Mouse (Mus musculus) hindbrain, embryonic 13.5 days (tissue): ENCODE data around the gene Igf2bp3. TPM values are rescaled to one million over a fixed set of nuclear protein-coding genes. Genes with fewer than 3 reads are reported as not detected.
A peak's percentile ranks its signal among the peaks of the same experiment; 100 is the strongest.
"Not testable (repeated sequence)": the region's sequence is repeated elsewhere in the genome, so short reads cannot be mapped to it uniquely, and the experiment has no call there.

ENCODE experiments used
- ATAC-seq: fragments of 200-750 bp; cut with Nextera tagmentation; 2 replicates; pipeline ENCODE4 v1.8.0; 2017; ENCODE audit warnings: moderate TSS enrichment; ENCODE audit not compliant: low FRiP score
- H3K27ac ChIP-seq: fragments of 300-500 bp; sonication (generic); 2 replicates; pipeline ENCODE4 v1.5.1; 2015; ENCODE audit warnings: inconsistent platforms, mild to moderate bottlenecking, moderate library complexity
- H3K27me3 ChIP-seq: fragments of 300-500 bp; sonication (generic); 2 replicates; pipeline ENCODE4 v1.6.1; 2015; ENCODE audit warnings: mild to moderate bottlenecking, inconsistent platforms
- H3K36me3 ChIP-seq: fragments of 300-500 bp; sonication (generic); 2 replicates; pipeline ENCODE4 v1.6.1; 2015; ENCODE audit warnings: mild to moderate bottlenecking, inconsistent platforms
- H3K4me1 ChIP-seq: fragments of 300-500 bp; sonication (generic); replicated peaks from 2 replicates; pipeline ENCODE4 v1.6.1; 2015; ENCODE audit warnings: inconsistent platforms
- H3K4me2 ChIP-seq: fragments of 300-500 bp; sonication (generic); 2 replicates; pipeline ENCODE4 v1.6.1; 2015; ENCODE audit warnings: inconsistent platforms, mild to moderate bottlenecking, moderate library complexity
- H3K4me3 ChIP-seq: fragments of 300-500 bp; sonication (generic); 2 replicates; pipeline ENCODE4 v1.5.1; 2015; ENCODE audit warnings: mild to moderate bottlenecking, inconsistent platforms
- H3K9ac ChIP-seq: fragments of 300-500 bp; sonication (generic); 2 replicates; pipeline ENCODE4 v1.6.1; 2015; ENCODE audit warnings: mild to moderate bottlenecking, inconsistent platforms
- H3K9me3 ChIP-seq: fragments of 300-500 bp; sonication (generic); 2 replicates; pipeline ENCODE4 v1.6.1; 2016; ENCODE audit warnings: inconsistent platforms
- WGBS: fragments of 180-500 bp; shearing (Covaris S2); methylation state at CpG from one replicate; pipeline ENCODE4 v1.1.7; 2015; 5-methylcytosine and 5-hydroxymethylcytosine counted together
- polyA plus RNA-seq: library from polyadenylated mRNA; unstranded; fragments of >200 nt; fragmentation: Nextera tagmentation; extraction: Ambion mirVana; gene quantifications from 2 replicates; pipeline ENCODE4 v1.2.1, GENCODE M21; 2015

Igf2bp3 gene
- polyA plus RNA-seq = 43.7 and 45.0 TPM in 2 replicates

- H3K4me2 ChIP-seq = peak within 1 kb of the TSS; percentile 81
- no peaks in the 10 kb centered on the region for H3K27me3 ChIP-seq
- no peaks in the 10 kb centered on the region for H3K36me3 ChIP-seq
- H3K9ac ChIP-seq = peak within 1 kb of the TSS; percentile 96
- WGBS = under 1% methylated on average over 68 of the region's 68 CpGs
- H3K9me3 ChIP-seq = no peaks in the 10 kb centered on the region
- H3K4me1 ChIP-seq = peaks cover 36% of the 10 kb centered on the region
- H3K4me3 ChIP-seq = peak within 1 kb of the TSS; percentile 96
- peak within 1 kb of the TSS; percentile 97 for H3K27ac ChIP-seq
- ATAC-seq = peak; percentile 80
These were observed at the start of gene Igf2bp3 for GRCm38 (mm10) chr6:49214928-49215747. Gene Igf2bp3, minus strand, starts transcription at chr6:49214957.

- Histone ChIP-seq H3K27ac (peak overlapping the region; percentile 99; the same call in 1 of the 2 replicates), H3K4me1 (peaks cover 27% of the 10 kb centered on the region), H3K4me2 (peak overlapping the region; percentile 45)
- H3K9ac ChIP-seq, H3K4me3 ChIP-seq, H3K9me3 ChIP-seq, H3K36me3 ChIP-seq, H3K27me3 ChIP-seq, ATAC-seq: not testable (repeated sequence)
- WGBS = 88% methylated on average over 7 of the region's 7 CpGs
These were observed 49.7 kb upstream of the Igf2bp3 start for GRCm38 (mm10) chr6:49264446-49264845.

- WGBS = under 1% methylated on average over 39 of the region's 39 CpGs
- no peaks in the 10 kb centered on the region for H3K27me3 ChIP-seq
- peak within 1 kb of the TSS; percentile 73 for H3K4me2 ChIP-seq
- no peaks in the 10 kb centered on the region for H3K36me3 ChIP-seq
- peak within 1 kb of the TSS; percentile 99 for H3K27ac ChIP-seq
- peak within 1 kb of the TSS; percentile 100 for H3K9ac ChIP-seq
- H3K4me3 ChIP-seq = peak within 1 kb of the TSS; percentile 100
- ATAC-seq = peak; percentile 97
- H3K9me3 ChIP-seq = no peaks in the 10 kb centered on the region
- peaks cover 27% of the 10 kb centered on the region for H3K4me1 ChIP-seq
These were observed 49.1 kb upstream of the Igf2bp3 start, which contains the start of gene Tra2a for GRCm38 (mm10) chr6:49263847-49264243. Gene Tra2a, minus strand, starts transcription at chr6:49264033.

- ATAC-seq = peak; percentile 87
- under 1% methylated on average over 66 of the region's 71 CpGs for WGBS
These were observed 48.5 kb upstream of the Igf2bp3 start for GRCm38 (mm10) chr6:49263081-49263846.

GRCm38 (mm10) chr6:49262421-49262820 lies 47.7 kb upstream of the Igf2bp3 start:
- no peaks in the 10 kb centered on the region for H3K36me3 ChIP-seq
- peak overlapping the region; percentile 100 for H3K4me3 ChIP-seq
- WGBS = under 1% methylated on average over 9 of the region's 9 CpGs
- peak overlapping the region; percentile 73 for H3K4me2 ChIP-seq
- H3K27me3 ChIP-seq = no peaks in the 10 kb centered on the region
- peak overlapping the region; percentile 100 for H3K9ac ChIP-seq
- no peaks in the 10 kb centered on the region for H3K9me3 ChIP-seq
- H3K27ac ChIP-seq = no peak overlapping the region
- ATAC-seq = no peak
- peaks cover 35% of the 10 kb centered on the region for H3K4me1 ChIP-seq

More at GRCm38 (mm10) chr6:49263081-49263846, 48.5 kb upstream of the Igf2bp3 start:
- Histone ChIP-seq H3K36me3 (no peaks in the 10 kb centered on the region), H3K4me1 (peaks cover 27% of the 10 kb centered on the region), H3K4me3 (peak overlapping the region; percentile 100), H3K27ac (peak overlapping the region; percentile 99), H3K4me2 (peak overlapping the region; percentile 73), H3K9ac (peak overlapping the region; percentile 100), H3K27me3 (no peaks in the 10 kb centered on the region), H3K9me3 (no peaks in the 10 kb centered on the region)

GRCm38 (mm10) chr6:49259711-49260110 lies 45.0 kb upstream of the Igf2bp3 start:
- Histone ChIP-seq H3K27ac (no peak overlapping the region), H3K9me3 (no peaks in the 10 kb centered on the region), H3K4me2 (no peak overlapping the region), H3K4me1 (peaks cover 35% of the 10 kb centered on the region), H3K9ac (no peak overlapping the region), H3K27me3 (no peaks in the 10 kb centered on the region), H3K4me3 (no peak overlapping the region), H3K36me3 (no peaks in the 10 kb centered on the region)
- ATAC-seq = no peak
- WGBS = 66% methylated on average over 5 of the region's 5 CpGs

- no peaks in the 10 kb centered on the region for H3K27me3 ChIP-seq
- no peaks in the 10 kb centered on the region for H3K9me3 ChIP-seq
- H3K4me1 ChIP-seq = peaks cover 35% of the 10 kb centered on the region
- no peaks in the 10 kb centered on the region for H3K36me3 ChIP-seq
- WGBS = 95% methylated on average over 2 of the region's 2 CpGs
- no peak overlapping the region for H3K27ac ChIP-seq
- ATAC-seq = no peak
- H3K9ac ChIP-seq = no peak overlapping the region
- H3K4me2 ChIP-seq = no peak overlapping the region
- H3K4me3 ChIP-seq = no peak overlapping the region
These were observed 43.1 kb upstream of the Igf2bp3 start for GRCm38 (mm10) chr6:49257880-49258279.

- ATAC-seq = no peak
- Histone ChIP-seq H3K4me3 (no peak overlapping the region), H3K27me3 (no peaks in the 10 kb centered on the region), H3K4me1 (no peaks in the 10 kb centered on the region; the same call in 1 of the 2 replicates), H3K36me3 (peaks cover 40% of the 10 kb centered on the region), H3K9me3 (no peaks in the 10 kb centered on the region), H3K9ac (no peak overlapping the region), H3K27ac (no peak overlapping the region), H3K4me2 (no peak overlapping the region)
- WGBS = 95% methylated on average over 8 of the region's 8 CpGs
These were observed 37.5 kb upstream of the Igf2bp3 start for GRCm38 (mm10) chr6:49252207-49252606.

GRCm38 (mm10) chr6:49251199-49251598 lies 36.4 kb upstream of the Igf2bp3 start:
- ATAC-seq = no peak
- peaks cover 46% of the 10 kb centered on the region for H3K36me3 ChIP-seq
- no peak overlapping the region for H3K4me3 ChIP-seq
- no peaks in the 10 kb centered on the region; the same call in 1 of the 2 replicates for H3K4me1 ChIP-seq
- H3K27me3 ChIP-seq = no peaks in the 10 kb centered on the region
- H3K9me3 ChIP-seq = no peaks in the 10 kb centered on the region
- no peak overlapping the region for H3K9ac ChIP-seq
- H3K27ac ChIP-seq = no peak overlapping the region
- WGBS = 98% methylated on average over 2 of the region's 2 CpGs
- no peak overlapping the region for H3K4me2 ChIP-seq

GRCm38 (mm10) chr6:49247246-49247645 lies 32.5 kb upstream of the Igf2bp3 start:
- H3K9me3 ChIP-seq = no peaks in the 10 kb centered on the region
- H3K27me3 ChIP-seq = no peaks in the 10 kb centered on the region
- 0 out of 2 replicates have a peak, but pooled peaks have one; percentile 57 for ATAC-seq
- no peak overlapping the region for H3K4me3 ChIP-seq
- H3K4me1 ChIP-seq = no peaks in the 10 kb centered on the region
- no peak overlapping the region for H3K27ac ChIP-seq
- no peak overlapping the region for H3K9ac ChIP-seq
- no peak overlapping the region for H3K4me2 ChIP-seq
- WGBS = 60% methylated on average over 2 of the region's 2 CpGs
- H3K36me3 ChIP-seq = peaks cover 78% of the 10 kb centered on the region

GRCm38 (mm10) chr6:49242331-49242730 lies 27.6 kb upstream of the Igf2bp3 start:
- Histone ChIP-seq H3K9me3 (no peaks in the 10 kb centered on the region), H3K4me1 (no peaks in the 10 kb centered on the region), H3K27me3 (no peaks in the 10 kb centered on the region), H3K36me3 (peaks cover 53% of the 10 kb centered on the region), H3K4me2 (no peak overlapping the region), H3K9ac (no peak overlapping the region), H3K4me3 (no peak overlapping the region), H3K27ac (no peak overlapping the region)
- WGBS = 100% methylated on average over 1 of the region's 1 CpGs
- no peak for ATAC-seq

GRCm38 (mm10) chr6:49241562-49241961 lies 26.8 kb upstream of the Igf2bp3 start:
- H3K4me3 ChIP-seq = no peak overlapping the region
- 100% methylated on average over 1 of the region's 1 CpGs for WGBS
- H3K27me3 ChIP-seq = no peaks in the 10 kb centered on the region
- H3K4me1 ChIP-seq = no peaks in the 10 kb centered on the region
- no peaks in the 10 kb centered on the region for H3K9me3 ChIP-seq
- peaks cover 51% of the 10 kb centered on the region for H3K36me3 ChIP-seq
- H3K9ac ChIP-seq = no peak overlapping the region
- no peak overlapping the region for H3K4me2 ChIP-seq
- H3K27ac ChIP-seq = no peak overlapping the region
- ATAC-seq = no peak
